Mouse (Mus musculus) midbrain, embryonic 16.5 days (tissue): Measurements from ENCODE around the gene Nadk. TPM values are rescaled to one million over a fixed set of nuclear protein-coding genes. Genes with fewer than 3 reads are reported as not detected.
A peak's percentile ranks its signal among the peaks of the same experiment; 100 is the strongest.

ENCODE experiments used
- ATAC-seq: fragments of 200-750 bp; cut with Nextera tagmentation; 2 replicates; pipeline ENCODE4 v1.8.0; 2017; ENCODE audit warnings: moderate TSS enrichment
- H3K27ac ChIP-seq: fragments of 300-500 bp; sonication (generic); 2 replicates; pipeline ENCODE4 v1.5.1; 2014; ENCODE audit warnings: mild to moderate bottlenecking, low read length, mixed read lengths
- H3K27me3 ChIP-seq: fragments of 300-500 bp; sonication (generic); 2 replicates; pipeline ENCODE4 v1.6.1; 2014; ENCODE audit warnings: low read depth, low read length, mixed read lengths; ENCODE audit not compliant: control insufficient read depth, insufficient read depth
- H3K36me3 ChIP-seq: fragments of 300-500 bp; sonication (generic); 2 replicates; pipeline ENCODE4 v1.6.1; 2014; ENCODE audit warnings: mild to moderate bottlenecking, low read length, moderate library complexity, mixed read lengths; ENCODE audit not compliant: control insufficient read depth, insufficient read depth
- H3K4me1 ChIP-seq: fragments of 300-500 bp; sonication (generic); 2 replicates; pipeline ENCODE4 v1.6.1; 2014; ENCODE audit warnings: mild to moderate bottlenecking, low read length, mixed read lengths; ENCODE audit not compliant: control insufficient read depth, insufficient read depth
- H3K4me2 ChIP-seq: fragments of 300-500 bp; sonication (generic); 2 replicates; pipeline ENCODE4 v1.6.1; 2014; ENCODE audit warnings: mild to moderate bottlenecking, low read length, mixed read lengths
- H3K4me3 ChIP-seq: fragments of 300-500 bp; sonication (generic); 2 replicates; pipeline ENCODE4 v1.5.1; 2014; ENCODE audit warnings: low read depth, mild to moderate bottlenecking, low read length, moderate library complexity, mixed read lengths
- H3K9ac ChIP-seq: fragments of 300-500 bp; sonication (generic); 2 replicates; pipeline ENCODE4 v1.6.1; 2014; ENCODE audit warnings: low read depth, low read length, mixed read lengths
- H3K9me3 ChIP-seq: fragments of 300-500 bp; sonication (generic); replicated peaks from 2 replicates; pipeline ENCODE4 v1.6.1; 2014; ENCODE audit warnings: mild to moderate bottlenecking, low read length, mixed read lengths; ENCODE audit not compliant: control insufficient read depth, poor library complexity, severe bottlenecking
- WGBS: fragments of 180-500 bp; shearing (Covaris S2); extraction: QIAGEN DNeasy Blood & Tissue Kit; methylation state at CpG from one replicate; pipeline ENCODE4 v1.1.7; 2014; 5-methylcytosine and 5-hydroxymethylcytosine counted together
- polyA plus RNA-seq: library from polyadenylated mRNA; unstranded; fragments of >200 nt; fragmentation: Nextera tagmentation; extraction: Ambion mirVana; gene quantifications from 2 replicates; pipeline ENCODE4 v1.2.1, GENCODE M21; 2015

Gene Nadk
- polyA plus RNA-seq, 1 experiment from 2014 or later: 77.1 TPM

DNA sequence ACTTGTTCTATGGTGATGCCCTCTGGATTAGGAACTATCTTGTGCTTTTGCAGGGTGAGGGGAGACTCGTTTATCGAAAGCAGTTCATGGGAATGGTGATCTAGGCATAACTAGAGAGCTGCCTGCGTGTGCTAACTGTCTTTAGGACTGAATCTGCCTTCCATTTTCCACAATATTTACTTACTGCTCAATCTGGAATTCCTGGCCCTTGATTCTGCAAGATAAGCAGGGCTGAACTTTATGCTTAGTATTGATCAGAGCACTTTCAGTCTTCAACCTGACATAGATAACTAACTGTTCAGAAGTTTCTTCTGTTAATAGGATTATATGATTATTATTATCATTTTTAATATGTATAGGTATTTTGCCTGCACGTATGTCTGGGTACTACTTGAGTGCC is 43.0 kb downstream of the Nadk start:
- no peak for ATAC-seq
- H3K27me3 ChIP-seq: no peaks in the 10 kb centered on the region
- 95% methylated on average over 4 of the region's 4 CpGs for WGBS

DNA sequence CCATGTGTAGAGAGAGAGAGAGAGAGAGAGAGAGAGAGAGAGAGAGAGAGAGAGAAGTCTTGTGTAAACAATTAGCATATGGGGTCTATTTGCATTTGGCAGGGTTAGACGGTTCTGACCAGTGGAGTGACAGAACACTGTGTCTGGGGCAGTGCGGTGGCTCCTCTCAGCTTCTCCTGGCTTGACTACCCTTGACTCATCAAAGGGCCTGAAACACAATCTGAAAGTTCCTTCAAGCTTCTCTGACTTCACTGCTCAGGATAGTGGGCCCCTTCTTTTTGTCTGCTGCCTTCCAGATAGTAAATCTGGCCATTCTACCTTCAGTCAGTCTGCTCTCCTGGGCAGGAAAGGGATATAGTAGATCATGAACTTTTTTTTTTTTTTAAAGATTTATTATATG is 44.6 kb downstream of the Nadk start:
- no peak overlapping the region for H3K27ac ChIP-seq
- H3K4me2 ChIP-seq: no peak overlapping the region
- no peaks in the 10 kb centered on the region for H3K27me3 ChIP-seq
- no peak overlapping the region for H3K4me3 ChIP-seq
- peaks cover 14% of the 10 kb centered on the region for H3K36me3 ChIP-seq
- H3K4me1 ChIP-seq: peaks cover 14% of the 10 kb centered on the region
- H3K9ac ChIP-seq: no peak overlapping the region
- H3K9me3 ChIP-seq: no peaks in the 10 kb centered on the region
- ATAC-seq: no peak
- 75% methylated on average over 2 of the region's 2 CpGs for WGBS

More for the DNA sequence above, 43.0 kb downstream of the Nadk start:
- no peak overlapping the region for H3K27ac ChIP-seq
- H3K9ac ChIP-seq: no peak overlapping the region
- H3K4me3 ChIP-seq: no peak overlapping the region
- H3K4me2 ChIP-seq: no peak overlapping the region
- H3K36me3 ChIP-seq: peaks cover 2% of the 10 kb centered on the region; the same call in 1 of the 2 replicates
- peaks cover 14% of the 10 kb centered on the region for H3K4me1 ChIP-seq
- no peaks in the 10 kb centered on the region for H3K9me3 ChIP-seq

DNA sequence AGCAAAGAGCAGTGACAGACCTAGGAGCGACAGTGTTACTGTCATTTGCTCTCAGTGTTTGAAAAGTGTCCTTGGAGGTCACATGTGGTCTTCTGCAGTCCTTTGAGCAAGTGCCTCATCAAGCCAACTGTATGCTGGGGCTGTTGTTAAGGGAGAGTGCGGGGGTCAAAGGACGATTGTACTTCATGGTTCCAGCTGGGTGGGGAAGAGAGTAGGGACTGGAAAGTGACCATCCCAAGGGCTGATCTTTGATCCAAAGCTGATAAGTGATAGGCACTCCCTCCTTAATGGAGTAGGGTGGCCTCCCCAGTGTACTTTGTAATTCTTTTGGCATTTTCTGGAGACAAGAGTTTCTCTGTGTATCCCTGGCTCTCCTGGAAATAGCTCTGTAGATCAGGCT is 49.7 kb downstream of the Nadk start:
- peaks cover 35% of the 10 kb centered on the region for H3K36me3 ChIP-seq
- H3K4me2 ChIP-seq: no peak overlapping the region
- H3K9ac ChIP-seq: no peak overlapping the region
- no peak overlapping the region for H3K4me3 ChIP-seq
- H3K4me1 ChIP-seq: no peaks in the 10 kb centered on the region
- H3K27ac ChIP-seq: no peak overlapping the region
- no peak for ATAC-seq
- H3K9me3 ChIP-seq: no peaks in the 10 kb centered on the region
- H3K27me3 ChIP-seq: no peaks in the 10 kb centered on the region
- WGBS: 92% methylated on average over 3 of the region's 3 CpGs

DNA sequence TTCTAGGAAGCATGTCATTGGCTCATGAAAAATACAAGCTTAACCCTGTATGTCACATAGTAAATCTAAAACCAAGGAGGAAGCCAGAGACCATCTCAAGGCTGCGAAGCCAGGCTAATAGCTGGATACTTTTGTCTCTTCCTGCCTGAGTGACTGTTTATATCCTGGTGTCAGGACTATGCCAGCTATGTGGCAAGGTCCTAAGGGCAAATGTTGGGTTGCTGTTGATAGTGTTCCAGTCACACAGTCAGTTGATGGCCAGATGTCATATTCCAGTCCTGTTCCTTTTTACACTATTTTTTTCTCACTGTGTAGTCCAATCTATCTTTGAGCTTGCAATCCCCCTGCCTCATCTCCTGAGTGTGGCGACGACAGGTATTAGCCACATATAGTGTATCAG is 51.1 kb downstream of the Nadk start:
- Histone ChIP-seq H3K27me3 (no peaks in the 10 kb centered on the region), H3K4me1 (no peaks in the 10 kb centered on the region), H3K9me3 (no peaks in the 10 kb centered on the region), H3K9ac (no peak overlapping the region), H3K27ac (no peak overlapping the region), H3K4me2 (no peak overlapping the region), H3K36me3 (peaks cover 46% of the 10 kb centered on the region), H3K4me3 (no peak overlapping the region)
- 97% methylated on average over 3 of the region's 3 CpGs for WGBS
- ATAC-seq: no peak

DNA sequence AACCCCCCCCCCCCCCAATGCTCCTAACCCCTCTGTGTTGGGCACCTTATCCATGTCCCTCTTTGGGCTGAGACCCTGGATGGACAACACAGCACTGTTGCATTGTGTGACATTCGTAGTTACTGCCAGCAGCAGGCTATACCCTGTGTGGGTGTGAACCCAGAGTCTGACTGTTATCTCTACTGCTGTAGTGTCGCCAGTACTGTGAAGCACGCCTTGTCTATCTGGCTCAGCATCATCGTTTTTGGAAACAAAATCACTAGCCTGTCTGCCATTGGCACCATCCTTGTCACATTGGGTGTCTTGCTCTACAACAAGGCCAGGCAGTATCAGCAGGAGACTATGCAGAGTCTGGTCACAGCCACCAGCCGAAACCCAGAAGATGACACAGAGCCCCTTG is 56.1 kb downstream of the Nadk start:
- Histone ChIP-seq H3K36me3 (peaks cover 42% of the 10 kb centered on the region), H3K4me3 (no peak overlapping the region)

DNA sequence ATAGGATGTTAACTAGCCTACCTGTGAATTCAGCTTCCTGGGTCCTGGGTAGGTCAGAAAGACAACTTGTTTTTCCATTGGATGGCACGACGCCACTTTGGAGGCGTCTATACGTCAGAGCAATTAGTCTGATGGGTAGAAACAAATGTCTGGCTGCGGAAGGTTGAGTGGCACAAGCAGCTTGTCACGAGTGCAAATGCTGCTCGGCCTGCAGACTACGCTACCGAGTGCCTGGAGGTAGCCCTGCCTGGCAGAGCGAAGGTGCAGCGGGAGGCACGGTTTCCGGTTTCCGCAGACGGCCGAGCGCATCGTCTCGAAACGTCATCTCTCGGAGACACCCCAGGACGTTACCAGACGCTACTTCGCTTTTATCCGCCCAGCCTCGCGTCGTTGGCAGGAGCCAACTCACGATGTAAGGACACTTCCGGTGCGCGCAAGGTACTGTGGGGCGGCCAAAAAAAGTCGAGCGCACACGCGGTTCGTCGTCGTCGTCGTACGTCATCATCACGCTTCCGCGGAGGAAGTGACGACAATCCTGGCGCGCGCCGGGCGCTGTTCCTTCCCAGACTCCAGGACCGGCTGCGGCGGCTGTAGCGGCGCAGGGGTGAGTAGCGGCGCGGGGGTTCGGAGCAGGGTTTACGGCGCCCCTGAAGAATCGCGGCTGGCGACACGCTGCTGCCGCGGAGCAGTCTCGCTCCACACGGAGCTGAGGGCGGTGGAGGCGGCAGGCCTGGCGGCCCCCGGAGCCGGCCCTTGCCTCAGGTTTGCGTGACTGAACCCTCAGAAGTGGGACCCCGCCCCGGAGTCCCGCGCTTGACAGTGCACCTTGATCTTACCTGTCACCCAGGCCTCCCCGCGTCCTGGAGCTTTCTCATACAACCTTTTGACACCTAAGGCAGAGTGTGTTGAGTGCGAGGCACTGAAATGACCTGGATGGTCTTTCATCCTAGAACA is 62.4 kb downstream of the Nadk start, which contains the start of gene Cdk11b:
Cdk11b (plus strand) TSS at position 517 of the 954 bp plus-strand sequence.
- no peaks in the 10 kb centered on the region for H3K9me3 ChIP-seq
- peak; percentile 100 for ATAC-seq

More for the DNA sequence above, 56.1 kb downstream of the Nadk start:
- Histone ChIP-seq H3K27me3 (no peaks in the 10 kb centered on the region), H3K9me3 (no peaks in the 10 kb centered on the region), H3K9ac (no peak overlapping the region), H3K4me1 (peaks cover under 1% of the 10 kb centered on the region; the same call in 1 of the 2 replicates), H3K4me2 (no peak overlapping the region), H3K27ac (no peak overlapping the region)
- WGBS: 97% methylated on average over 5 of the region's 5 CpGs
- no peak for ATAC-seq

DNA sequence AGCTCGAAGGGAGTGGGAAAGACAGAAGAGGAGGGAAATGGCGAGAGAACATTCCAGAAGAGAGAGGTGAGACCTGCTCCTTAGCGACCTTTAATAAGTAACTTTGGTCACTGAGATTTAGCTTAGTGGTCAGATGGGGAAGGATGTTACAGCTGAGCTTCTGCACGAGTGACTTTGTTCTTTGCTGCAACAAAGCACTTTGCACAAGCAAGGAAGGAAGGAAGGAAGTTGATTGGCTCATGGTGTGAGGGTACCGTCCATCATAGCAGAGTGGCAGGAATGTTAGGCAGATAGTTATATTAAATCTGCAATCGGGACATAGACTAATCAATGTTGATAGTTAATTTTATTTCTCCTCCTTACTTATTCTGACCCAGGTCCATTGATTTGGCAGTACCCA is 68.1 kb downstream of the Nadk start:
- no peak overlapping the region for H3K27ac ChIP-seq
- no peak for ATAC-seq
- H3K4me1 ChIP-seq: peaks cover 2% of the 10 kb centered on the region
- H3K4me3 ChIP-seq: no peak overlapping the region
- H3K9me3 ChIP-seq: no peaks in the 10 kb centered on the region
- H3K4me2 ChIP-seq: no peak overlapping the region
- no peak overlapping the region for H3K9ac ChIP-seq
- peaks cover 27% of the 10 kb centered on the region for H3K36me3 ChIP-seq
- no peaks in the 10 kb centered on the region for H3K27me3 ChIP-seq
- WGBS: 89% methylated on average over 6 of the region's 6 CpGs

More for the DNA sequence above, 62.4 kb downstream of the Nadk start, which contains the start of gene Cdk11b:
- Histone ChIP-seq H3K36me3 (peaks cover 17% of the 10 kb centered on the region), H3K27ac (peak within 1 kb of the TSS; percentile 88), H3K27me3 (no peaks in the 10 kb centered on the region), H3K4me3 (peak within 1 kb of the TSS; percentile 83), H3K9ac (peak within 1 kb of the TSS; percentile 78), H3K4me1 (peaks cover 10% of the 10 kb centered on the region), H3K4me2 (peak within 1 kb of the TSS; percentile 66)
- under 1% methylated on average over 84 of the region's 84 CpGs for WGBS

DNA sequence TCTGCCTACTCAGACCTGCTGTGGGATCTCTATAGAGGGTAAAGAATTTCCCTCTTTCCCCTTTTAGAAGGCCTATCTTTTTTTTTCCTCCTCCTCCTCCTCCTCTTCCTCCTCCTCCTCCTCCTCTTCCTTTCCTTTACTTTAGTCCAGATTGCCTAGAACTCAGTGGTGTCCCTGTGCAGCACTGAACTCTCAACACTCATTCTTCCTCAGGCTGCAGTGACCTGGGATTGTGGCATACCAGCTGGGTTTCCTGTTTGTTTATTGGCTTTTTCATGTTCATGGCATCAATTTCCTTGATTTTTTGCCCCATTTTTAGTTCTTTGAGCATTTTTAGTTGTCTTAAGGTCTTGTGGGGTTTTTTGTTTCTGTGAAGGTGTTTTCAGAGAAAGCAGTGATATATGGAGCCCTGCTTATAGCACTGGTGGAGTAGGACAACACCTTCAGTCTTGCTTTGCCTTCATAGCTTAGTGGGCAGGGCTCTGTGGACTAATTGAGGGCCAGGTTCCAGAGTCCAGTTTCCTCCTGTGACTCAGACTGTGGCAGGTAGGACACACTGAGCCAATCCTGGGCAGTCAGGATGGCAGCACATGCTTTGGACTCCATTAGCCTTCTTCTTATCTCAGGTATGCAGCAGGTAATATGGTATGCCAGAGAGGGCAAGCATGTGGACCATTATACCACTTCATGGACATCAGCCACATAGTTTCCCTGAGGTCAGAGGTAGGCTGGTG is 73.8 kb downstream of the Nadk start:
- H3K9me3 ChIP-seq: no peaks in the 10 kb centered on the region
- H3K4me3 ChIP-seq: no peak overlapping the region

More for the DNA sequence above, 73.8 kb downstream of the Nadk start:
- Histone ChIP-seq H3K36me3 (peaks cover 42% of the 10 kb centered on the region), H3K9ac (no peak overlapping the region), H3K27me3 (no peaks in the 10 kb centered on the region), H3K27ac (no peak overlapping the region), H3K4me1 (no peaks in the 10 kb centered on the region), H3K4me2 (no peak overlapping the region)
- no peak for ATAC-seq
